Mouse (Mus musculus) splenic B cell, adult 2 months (primary cell): Measurements from ENCODE around the gene Cnst.

Experiments used
- DNase-seq: peaks from one replicate; pipeline ENCODE4 v3.0.0-alpha.2; 2011; ENCODE audit warnings: low read depth, low spot score
- H3K27me3 ChIP-seq: 2 replicates; pipeline ENCODE4 v1.6.1; 2012; ENCODE audit warnings: mild to moderate bottlenecking, low read length, moderate library complexity, mixed read lengths; ENCODE audit not compliant: control insufficient read depth, poor library complexity, insufficient read depth, severe bottlenecking
- H3K36me3 ChIP-seq: 2 replicates; pipeline ENCODE4 v1.6.1; 2012; ENCODE audit warnings: mild to moderate bottlenecking, low read length, moderate library complexity, mixed read lengths; ENCODE audit not compliant: control insufficient read depth, poor library complexity, insufficient read depth, severe bottlenecking

Gene Cnst

GRCm38 (mm10) chr1:179666971-179667370, 120.8 kb downstream of the Cnst start:
- Histone ChIP-seq H3K36me3 (no peaks in the 10 kb centered on the region), H3K27me3 (no peaks in the 10 kb centered on the region)
- no peak for DNase-seq

GRCm38 (mm10) chr1:179667450-179667849, 121.3 kb downstream of the Cnst start:
- H3K36me3 ChIP-seq = no peaks in the 10 kb centered on the region
- H3K27me3 ChIP-seq = no peaks in the 10 kb centered on the region
- no peak for DNase-seq

GRCm38 (mm10) chr1:179668013-179668805, 122.0 kb downstream of the Cnst start, which contains the start of gene Sccpdh:
Gene Sccpdh (plus strand): TSS chr1:179668210.
- peak; percentile 84 for DNase-seq
- no peaks in the 10 kb centered on the region for H3K36me3 ChIP-seq
- no peaks in the 10 kb centered on the region for H3K27me3 ChIP-seq

- H3K27me3 ChIP-seq = no peaks in the 10 kb centered on the region
- peak; percentile 26 for DNase-seq
- H3K36me3 ChIP-seq = no peaks in the 10 kb centered on the region
Observed at GRCm38 (mm10) chr1:179668836-179669537, 122.8 kb downstream of the Cnst start.

- no peaks in the 10 kb centered on the region for H3K27me3 ChIP-seq
- no peaks in the 10 kb centered on the region for H3K36me3 ChIP-seq
- DNase-seq = no peak
Observed at GRCm38 (mm10) chr1:179674355-179674754, 128.2 kb downstream of the Cnst start.

GRCm38 (mm10) chr1:179677031-179677430, 130.9 kb downstream of the Cnst start:
- Histone ChIP-seq H3K36me3 (no peaks in the 10 kb centered on the region), H3K27me3 (no peaks in the 10 kb centered on the region)
- DNase-seq = no peak
